Mouse (Mus musculus): ENCODE results near the gene Coro1c. TPM values are rescaled to one million over a fixed set of nuclear protein-coding genes. Genes with fewer than 3 reads are reported as not detected.

The Coro1c gene
- polyA plus RNA-seq, 1 experiment = 158 TPM

DNA sequence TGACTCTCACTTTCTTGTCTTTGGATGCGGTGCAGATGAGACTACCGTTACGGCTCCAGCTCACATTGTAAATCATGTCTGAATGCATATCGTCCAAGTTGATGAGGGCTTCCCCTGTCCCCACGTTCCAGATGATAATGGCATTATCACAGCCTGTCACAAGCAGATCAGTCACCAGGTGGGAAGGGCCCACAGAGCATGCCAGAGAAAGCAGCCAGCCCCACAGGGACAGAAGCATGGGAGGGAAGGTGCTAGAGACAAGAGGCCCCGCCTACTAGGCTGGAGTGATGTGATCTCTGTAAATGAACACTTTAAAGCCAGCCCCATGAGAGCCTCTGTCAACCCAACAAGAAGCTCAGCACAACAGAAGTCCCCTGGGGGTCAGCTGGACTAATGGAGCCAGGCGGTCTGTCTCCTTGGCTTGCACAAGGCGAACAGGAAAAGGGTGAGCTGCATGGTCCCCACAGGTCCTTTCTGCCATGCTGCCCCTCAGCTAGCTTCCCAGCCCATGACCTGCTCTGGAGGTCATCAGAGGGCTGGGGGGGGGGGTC is 57.8 kb downstream of the Coro1c start:
- H3K4me1 ChIP-seq (ENCODE audit: control insufficient read depth, insufficient read depth, low read length) = peaks cover 3% of the 10 kb centered on the region; the same call in 1 of the 2 replicates
- no peak overlapping the region for H3K27ac ChIP-seq (ENCODE audit: insufficient read depth, low read length)
- no peak overlapping the region for H3K4me3 ChIP-seq (ENCODE audit: insufficient read depth, low read length)
- no peak for TF ChIP-seq CTCF (IDR thresholded peaks at IDR 0.05; ENCODE audit: borderline replicate concordance, insufficient read depth, low read length)
- no peak for TF ChIP-seq POLR2A (IDR thresholded peaks at IDR 0.05; ENCODE audit: low read depth, low read length)

DNA sequence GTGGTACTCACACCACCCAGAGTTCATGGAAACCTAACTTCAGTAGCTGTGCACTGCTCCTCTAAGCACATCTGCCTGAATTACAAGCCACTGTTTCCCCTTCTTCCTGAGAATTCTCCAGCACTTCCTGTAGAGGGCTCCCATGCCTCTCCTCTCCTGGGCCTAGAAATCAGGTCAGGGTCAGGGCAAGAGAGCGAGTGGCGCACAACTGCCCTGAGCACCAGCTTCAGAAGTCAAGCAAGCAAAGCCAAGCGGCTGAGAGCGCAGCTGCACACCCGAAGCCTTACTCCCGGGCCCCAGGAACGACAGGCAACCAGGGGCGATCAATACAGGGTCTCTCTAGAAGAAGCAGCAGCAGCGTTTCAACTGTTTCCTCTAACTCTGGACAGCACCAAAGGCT is 60.9 kb downstream of the Coro1c start:
- H3K4me3 ChIP-seq (ENCODE audit: insufficient read depth, low read length) = no peak overlapping the region
- no peak overlapping the region for H3K27ac ChIP-seq (ENCODE audit: insufficient read depth, low read length)
- TF ChIP-seq POLR2A (IDR thresholded peaks at IDR 0.05; ENCODE audit: low read depth, low read length) (no peak), CTCF (IDR thresholded peaks at IDR 0.05; ENCODE audit: borderline replicate concordance, insufficient read depth, low read length) (no peak)
- H3K4me1 ChIP-seq (ENCODE audit: control insufficient read depth, insufficient read depth, low read length) = no peaks in the 10 kb centered on the region

DNA sequence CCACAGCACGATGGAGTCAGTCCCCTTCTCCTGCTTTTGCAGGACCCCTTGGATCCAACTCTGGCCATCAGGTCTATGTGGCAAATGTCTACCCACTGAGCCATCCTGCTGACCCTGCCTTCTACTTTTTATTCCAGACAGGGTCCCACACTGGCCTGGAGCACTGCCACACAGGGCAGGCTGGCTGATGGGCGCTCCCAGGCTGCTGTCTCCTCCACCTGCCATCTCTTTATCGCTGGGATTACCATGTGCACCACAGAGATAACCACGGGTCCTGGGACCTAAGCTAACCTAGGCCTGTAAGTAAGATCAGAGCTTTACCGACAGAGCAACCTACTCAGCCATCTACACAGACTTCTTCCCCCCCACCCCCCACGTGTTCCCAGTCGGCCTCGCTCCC is 61.9 kb downstream of the Coro1c start:
- TF ChIP-seq CTCF (IDR thresholded peaks at IDR 0.05; ENCODE audit: borderline replicate concordance, insufficient read depth, low read length) (no peak), POLR2A (IDR thresholded peaks at IDR 0.05; ENCODE audit: low read depth, low read length) (no peak)

DNA sequence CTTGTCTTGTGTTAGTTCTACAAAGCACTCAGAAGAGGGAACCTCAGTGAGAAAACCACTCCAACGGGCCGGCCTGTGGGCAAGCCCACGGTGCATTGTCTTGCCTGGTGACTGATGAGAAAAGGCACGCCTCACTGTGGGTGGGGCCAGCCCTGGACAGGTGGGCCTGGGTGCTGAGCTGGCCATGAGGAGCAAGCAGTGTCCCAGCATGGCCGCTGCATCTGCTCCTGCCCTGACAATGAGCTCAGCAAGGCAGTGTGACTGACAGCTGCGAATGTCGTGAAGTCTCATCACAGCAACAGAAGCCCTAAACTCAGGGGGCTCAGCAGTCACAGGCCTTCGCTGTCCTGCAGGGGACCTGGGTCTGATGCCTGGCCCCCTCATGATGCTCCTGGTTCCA is 62.9 kb downstream of the Coro1c start:
- Histone ChIP-seq H3K4me1 (ENCODE audit: control insufficient read depth, insufficient read depth, low read length) (no peaks in the 10 kb centered on the region), H3K4me3 (ENCODE audit: insufficient read depth, low read length) (no peak overlapping the region), H3K27ac (ENCODE audit: insufficient read depth, low read length) (no peak overlapping the region)
- no peak for TF ChIP-seq POLR2A (IDR thresholded peaks at IDR 0.05; ENCODE audit: low read depth, low read length)
- no peak for TF ChIP-seq CTCF (IDR thresholded peaks at IDR 0.05; ENCODE audit: borderline replicate concordance, insufficient read depth, low read length)

More for the DNA sequence above, 61.9 kb downstream of the Coro1c start:
- H3K4me3 ChIP-seq (ENCODE audit: insufficient read depth, low read length) = no peak overlapping the region
- no peak overlapping the region for H3K27ac ChIP-seq (ENCODE audit: insufficient read depth, low read length)
- H3K4me1 ChIP-seq (ENCODE audit: control insufficient read depth, insufficient read depth, low read length) = no peaks in the 10 kb centered on the region

DNA sequence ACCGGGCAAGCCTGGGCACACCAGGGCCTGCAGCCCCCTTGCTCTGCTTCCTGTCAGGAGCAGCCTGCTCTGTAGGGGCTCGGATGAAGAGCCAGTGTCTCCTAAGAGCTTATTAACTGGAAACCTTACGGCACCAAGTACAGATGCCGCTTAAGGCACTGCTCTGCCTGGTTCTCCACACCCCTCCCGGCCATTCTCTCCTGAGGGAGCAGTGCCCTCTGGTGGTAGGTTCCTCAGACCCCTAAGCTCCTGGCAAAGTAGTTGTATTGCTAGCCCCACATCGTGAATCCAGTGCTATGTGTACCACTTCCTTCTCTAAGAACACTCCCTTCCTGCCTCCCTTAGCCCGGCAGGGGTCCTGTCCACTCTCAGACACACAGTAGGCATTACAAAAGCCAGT is 63.8 kb downstream of the Coro1c start:
- peak overlapping the region; percentile 42 for H3K27ac ChIP-seq (ENCODE audit: insufficient read depth, low read length)
- H3K4me3 ChIP-seq (ENCODE audit: insufficient read depth, low read length) = no peak overlapping the region
- no peaks in the 10 kb centered on the region for H3K4me1 ChIP-seq (ENCODE audit: control insufficient read depth, insufficient read depth, low read length)
- TF ChIP-seq POLR2A (IDR thresholded peaks at IDR 0.05; ENCODE audit: low read depth, low read length) (no peak), CTCF (IDR thresholded peaks at IDR 0.05; ENCODE audit: borderline replicate concordance, insufficient read depth, low read length) (peak; percentile 64; the same call in 1 of the 2 replicates)

DNA sequence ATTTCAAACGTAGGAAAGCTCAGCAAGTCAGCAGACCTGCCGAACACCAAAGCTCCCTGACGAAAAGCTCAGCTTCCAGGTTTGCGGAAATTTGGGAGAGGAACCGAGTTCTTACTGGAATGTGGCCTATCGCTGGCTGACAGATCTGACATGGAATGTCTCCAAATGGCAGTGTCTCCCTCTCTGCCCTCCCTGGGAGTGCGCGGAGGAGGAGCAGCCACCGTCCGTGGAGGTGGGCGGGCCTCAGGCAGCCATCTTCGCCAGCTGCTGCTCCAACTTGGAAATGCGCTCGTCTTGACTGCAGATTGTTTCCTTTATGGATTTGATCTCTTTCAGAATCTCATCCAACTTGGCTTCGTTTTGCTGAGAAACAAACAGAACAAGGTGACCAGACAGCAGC is 64.5 kb downstream of the Coro1c start:
- Histone ChIP-seq H3K27ac (ENCODE audit: insufficient read depth, low read length) (peak overlapping the region; percentile 42), H3K4me3 (ENCODE audit: insufficient read depth, low read length) (no peak overlapping the region), H3K4me1 (ENCODE audit: control insufficient read depth, insufficient read depth, low read length) (no peaks in the 10 kb centered on the region)
- TF ChIP-seq CTCF (IDR thresholded peaks at IDR 0.05; ENCODE audit: borderline replicate concordance, insufficient read depth, low read length) = no peak
- TF ChIP-seq POLR2A (IDR thresholded peaks at IDR 0.05; ENCODE audit: low read depth, low read length) = no peak

DNA sequence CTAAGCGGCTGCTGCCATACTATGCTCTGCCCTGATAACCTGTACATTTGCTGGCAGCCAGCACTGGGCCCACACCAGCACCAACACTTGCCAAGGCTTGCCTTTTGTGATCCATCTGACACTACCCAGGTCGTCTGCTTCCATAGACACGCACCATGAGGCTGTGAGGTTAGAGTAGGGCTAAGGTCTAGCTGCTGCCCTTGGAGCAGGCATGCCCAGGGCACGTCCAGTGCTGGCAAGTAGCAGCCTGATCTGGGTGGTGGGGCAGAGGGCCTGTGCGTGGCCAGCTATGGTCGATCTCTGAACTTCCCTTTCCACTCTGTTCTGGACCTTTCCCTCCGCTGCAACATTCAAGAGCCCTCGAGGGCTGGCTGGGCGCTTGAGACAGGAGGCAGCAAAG is 65.7 kb downstream of the Coro1c start:
- H3K27ac ChIP-seq (ENCODE audit: insufficient read depth, low read length) = peak overlapping the region; percentile 1; the same call in 1 of the 2 replicates
- no peak for TF ChIP-seq POLR2A (IDR thresholded peaks at IDR 0.05; ENCODE audit: low read depth, low read length)
- TF ChIP-seq CTCF (IDR thresholded peaks at IDR 0.05; ENCODE audit: borderline replicate concordance, insufficient read depth, low read length) = no peak
- no peak overlapping the region for H3K4me3 ChIP-seq (ENCODE audit: insufficient read depth, low read length)
- H3K4me1 ChIP-seq (ENCODE audit: control insufficient read depth, insufficient read depth, low read length) = no peaks in the 10 kb centered on the region

DNA sequence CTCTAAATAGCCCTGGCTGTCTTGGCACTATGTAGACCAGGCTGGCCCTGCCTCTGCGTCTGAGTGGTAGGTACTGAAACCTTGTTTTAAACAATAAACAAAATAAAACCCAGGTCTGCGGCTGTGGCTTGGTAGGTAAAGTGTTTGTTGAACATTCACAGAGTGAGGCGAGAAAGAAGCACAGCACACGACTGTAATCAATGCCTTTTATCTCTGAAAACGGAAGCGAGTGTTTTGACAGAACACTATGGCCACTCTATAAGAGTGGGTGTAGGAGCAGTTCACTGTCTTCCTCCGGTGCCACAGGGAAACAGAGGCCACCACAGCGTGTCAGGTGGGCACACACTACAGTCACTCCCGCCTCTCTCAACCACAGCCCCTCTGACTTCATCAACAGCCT is 66.3 kb downstream of the Coro1c start:
- TF ChIP-seq POLR2A (IDR thresholded peaks at IDR 0.05; ENCODE audit: low read depth, low read length) (no peak), CTCF (IDR thresholded peaks at IDR 0.05; ENCODE audit: borderline replicate concordance, insufficient read depth, low read length) (no peak)
- no peaks in the 10 kb centered on the region for H3K4me1 ChIP-seq (ENCODE audit: control insufficient read depth, insufficient read depth, low read length)
- H3K4me3 ChIP-seq (ENCODE audit: insufficient read depth, low read length) = no peak overlapping the region
- H3K27ac ChIP-seq (ENCODE audit: insufficient read depth, low read length) = no peak overlapping the region

DNA sequence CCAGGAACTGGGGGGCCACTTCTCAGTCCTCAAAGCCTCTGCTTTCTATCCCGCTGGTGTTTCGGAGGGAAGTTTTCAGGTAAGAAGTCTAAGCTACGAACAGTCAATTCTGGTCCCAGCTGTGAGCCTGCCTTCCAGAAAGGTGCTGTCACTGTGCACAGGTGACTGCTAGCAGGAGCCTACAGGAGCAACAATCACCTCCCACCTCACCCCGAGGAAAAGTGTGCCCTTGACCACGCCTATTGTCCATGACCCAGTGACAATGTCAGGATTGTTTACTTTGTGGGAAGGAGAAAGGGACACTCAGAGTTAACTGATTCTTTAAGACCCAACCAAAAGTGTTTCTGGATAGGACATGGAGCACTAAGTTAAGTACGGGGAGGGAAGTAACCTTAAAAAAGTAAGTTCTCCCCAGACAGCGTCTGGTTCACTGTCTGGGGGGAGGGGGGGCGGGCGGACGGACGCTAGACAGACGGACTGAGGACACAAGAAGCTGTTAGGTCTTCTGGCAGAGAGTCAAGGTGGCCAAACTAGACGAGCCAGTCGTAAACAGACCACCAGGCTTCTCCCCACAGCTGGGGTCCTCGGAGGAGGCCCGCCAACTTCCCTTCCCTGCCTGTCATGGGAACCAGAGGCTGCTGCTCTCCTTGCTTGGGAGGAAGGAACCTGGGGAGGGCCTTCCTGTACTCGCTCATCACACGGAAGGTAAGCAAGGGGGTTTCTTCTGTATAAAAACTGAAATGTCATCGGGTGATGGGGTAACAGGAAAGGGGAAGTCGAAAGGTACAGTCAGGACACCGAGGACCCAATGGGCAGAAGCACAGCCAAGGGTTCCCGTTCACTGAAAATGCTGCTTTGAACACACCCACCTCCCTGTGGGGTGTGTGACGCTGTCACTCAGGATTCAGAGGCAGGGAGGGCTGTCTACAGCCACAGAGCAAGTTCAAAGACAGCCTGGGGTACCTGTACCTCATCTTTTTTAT is 67.0 kb downstream of the Coro1c start:
- Histone ChIP-seq H3K4me3 (ENCODE audit: insufficient read depth, low read length) (no peak overlapping the region), H3K4me1 (ENCODE audit: control insufficient read depth, insufficient read depth, low read length) (no peaks in the 10 kb centered on the region), H3K27ac (ENCODE audit: insufficient read depth, low read length) (no peak overlapping the region)
- TF ChIP-seq CTCF (IDR thresholded peaks at IDR 0.05; ENCODE audit: borderline replicate concordance, insufficient read depth, low read length) = no peak
- no peak for TF ChIP-seq POLR2A (IDR thresholded peaks at IDR 0.05; ENCODE audit: low read depth, low read length)

DNA sequence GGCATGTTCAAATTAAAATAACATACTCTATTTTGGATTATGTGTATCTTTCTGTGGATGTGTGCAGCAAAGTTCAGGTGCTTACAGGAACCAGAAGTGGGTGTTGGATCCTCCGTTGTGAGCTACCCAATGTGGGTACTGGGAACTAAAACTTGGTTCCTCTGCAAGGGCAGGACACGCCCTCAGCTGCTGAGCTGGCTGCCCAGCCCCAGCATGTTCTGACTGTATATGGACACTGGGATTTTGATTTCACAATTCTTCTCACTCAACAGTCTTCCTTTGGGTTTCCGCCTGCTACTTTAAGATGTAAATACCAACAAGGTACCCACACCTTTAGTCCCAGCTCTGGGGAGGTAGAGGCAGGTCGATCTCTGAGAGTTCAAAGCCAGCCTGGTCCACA is 68.1 kb downstream of the Coro1c start:
- Histone ChIP-seq H3K27ac (ENCODE audit: insufficient read depth, low read length) (no peak overlapping the region), H3K4me1 (ENCODE audit: control insufficient read depth, insufficient read depth, low read length) (no peaks in the 10 kb centered on the region), H3K4me3 (ENCODE audit: insufficient read depth, low read length) (no peak overlapping the region)
- TF ChIP-seq CTCF (IDR thresholded peaks at IDR 0.05; ENCODE audit: borderline replicate concordance, insufficient read depth, low read length) (no peak), POLR2A (IDR thresholded peaks at IDR 0.05; ENCODE audit: low read depth, low read length) (no peak)

Data from embryonic fibroblast, embryonic 13.5 days (primary cell).